Comparison of ENCODE assay signal across 23 mouse cellular contexts in genomic region chr9:12900726-12901125, GRCm38 (mm10).
DNase-seq lines count a peak whose midpoint lies in the region; ATAC-seq and TF ChIP-seq lines count a peak whose summit lies in the region.
"Had no signal": no experiment of that assay in that cellular context is flagged by ENCODE, and none has a peak within 500 bp of the region (broad histone marks: within the 10 kb centered on the region; RNA-seq: fewer than 3 reads in every experiment).

No protein-coding gene starts in this region.

- 0 out of 2 replicates have a peak, but pooled peaks have one; percentile 45 for ATAC-seq in forebrain, embryonic 13.5 days
- ATAC-seq in forebrain, embryonic 12.5 days (ENCODE audit: low FRiP score) = no peak
- no peak for ATAC-seq in midbrain, postnatal 0 days (ENCODE audit: low FRiP score)
- ATAC-seq in midbrain, embryonic 15.5 days (replicated peaks) = no peak
- ATAC-seq: CD4-positive, CD25-positive, alpha-beta regulatory T cell, adult 4 months; forebrain, embryonic 15.5 days; inflammation-experienced regulatory T-cells, adult 6 months; intestine, postnatal 0 days had no signal

- peak; percentile 9 for DNase-seq in midbrain, postnatal 0 days (ENCODE audit: low spot score)
- DNase-seq in ZHBTc4 (ENCODE audit: low read depth, low spot score) = peak; percentile 16
- no peak for DNase-seq in kidney, postnatal 14 days
- DNase-seq in testis, postnatal 10 days (ENCODE audit: low spot score) = no peak
- DNase-seq: adrenal gland, postnatal 10 days; B cell, adult 2 months; cerebellum, adult 2 months; cerebellum, postnatal 10 days; embryo, embryonic 11 days; gastrocnemius, postnatal 10 days; heart, adult 2 months had no signal

- no peaks in the 10 kb centered on the region for H3K36me3 ChIP-seq in forebrain, embryonic 13.5 days (ENCODE audit: poor library complexity, severe bottlenecking)
- H3K36me3 ChIP-seq in forebrain, embryonic 12.5 days (replicated peaks) = no peaks in the 10 kb centered on the region
- no peaks in the 10 kb centered on the region for H3K36me3 ChIP-seq in midbrain, postnatal 0 days (ENCODE audit: insufficient read depth, low read length)
- H3K36me3 ChIP-seq in midbrain, embryonic 15.5 days (replicated peaks) = no peaks in the 10 kb centered on the region
- H3K36me3 ChIP-seq: embryonic facial prominence, embryonic 15.5 days; forebrain, embryonic 15.5 days; heart, embryonic 12.5 days; hindbrain, embryonic 10.5 days; hindbrain, embryonic 15.5 days had no signal

- 41% methylated on average over 3 of the region's 3 CpGs for WGBS in forebrain, embryonic 13.5 days
- 52% methylated on average over 3 of the region's 3 CpGs for WGBS in forebrain, embryonic 12.5 days
- 59% methylated on average over 3 of the region's 3 CpGs for WGBS in midbrain, postnatal 0 days
- WGBS in midbrain, embryonic 15.5 days = 51% methylated on average over 3 of the region's 3 CpGs

- H3K4me3 ChIP-seq in forebrain, embryonic 13.5 days = no peak overlapping the region
- no peak overlapping the region for H3K4me3 ChIP-seq in forebrain, embryonic 12.5 days (replicated peaks)
- H3K4me3 ChIP-seq in midbrain, postnatal 0 days (ENCODE audit: low read depth, low read length) = no peak overlapping the region
- no peak overlapping the region for H3K4me3 ChIP-seq in midbrain, embryonic 15.5 days
- H3K4me3 ChIP-seq: embryonic facial prominence, embryonic 15.5 days; erythroblast, embryonic 14.5 days; forebrain, embryonic 15.5 days; heart, adult 2 months; heart, embryonic 12.5 days; hindbrain, embryonic 10.5 days; hindbrain, embryonic 15.5 days had no signal

- H3K4me2 ChIP-seq in forebrain, embryonic 13.5 days = no peak overlapping the region
- H3K4me2 ChIP-seq in forebrain, embryonic 12.5 days = no peak overlapping the region
- no peak overlapping the region for H3K4me2 ChIP-seq in midbrain, postnatal 0 days (ENCODE audit: low read depth, low read length, poor library complexity, severe bottlenecking)
- H3K4me2 ChIP-seq in midbrain, embryonic 15.5 days = no peak overlapping the region
- H3K4me2 ChIP-seq: embryonic facial prominence, embryonic 15.5 days; forebrain, embryonic 15.5 days; heart, embryonic 12.5 days; hindbrain, embryonic 15.5 days had no signal

- H3K27ac ChIP-seq in forebrain, embryonic 13.5 days = no peak overlapping the region
- H3K27ac ChIP-seq in forebrain, embryonic 12.5 days = no peak overlapping the region
- H3K27ac ChIP-seq in midbrain, postnatal 0 days (ENCODE audit: low read depth, low read length) = no peak overlapping the region
- no peak overlapping the region for H3K27ac ChIP-seq in midbrain, embryonic 15.5 days
- H3K27ac ChIP-seq: embryonic facial prominence, embryonic 15.5 days; forebrain, embryonic 15.5 days; heart, adult 2 months; hindbrain, embryonic 10.5 days; hindbrain, embryonic 15.5 days had no signal

- no peaks in the 10 kb centered on the region for H3K27me3 ChIP-seq in forebrain, embryonic 13.5 days
- no peaks in the 10 kb centered on the region for H3K27me3 ChIP-seq in forebrain, embryonic 12.5 days
- H3K27me3 ChIP-seq in midbrain, postnatal 0 days (ENCODE audit: insufficient read depth, low read length) = no peaks in the 10 kb centered on the region
- H3K27me3 ChIP-seq in midbrain, embryonic 15.5 days (replicated peaks) = no peaks in the 10 kb centered on the region
- H3K27me3 ChIP-seq: embryonic facial prominence, embryonic 15.5 days; forebrain, embryonic 15.5 days; heart, embryonic 12.5 days; hindbrain, embryonic 15.5 days had no signal

- no peak overlapping the region for H3K9ac ChIP-seq in forebrain, embryonic 13.5 days
- no peak overlapping the region for H3K9ac ChIP-seq in forebrain, embryonic 12.5 days
- no peak overlapping the region for H3K9ac ChIP-seq in midbrain, postnatal 0 days (replicated peaks; ENCODE audit: low read length, poor library complexity, severe bottlenecking)
- H3K9ac ChIP-seq in midbrain, embryonic 15.5 days = no peak overlapping the region
- H3K9ac ChIP-seq: embryonic facial prominence, embryonic 15.5 days; forebrain, embryonic 15.5 days; heart, embryonic 12.5 days; hindbrain, embryonic 15.5 days had no signal

- TF ChIP-seq CTCF in midbrain, postnatal 0 days (IDR thresholded peaks at IDR 0.05) = no peak

- peaks cover 2% of the 10 kb centered on the region; the same call in 1 of the 2 replicates for H3K4me1 ChIP-seq in forebrain, embryonic 13.5 days
- H3K4me1 ChIP-seq in forebrain, embryonic 12.5 days = no peaks in the 10 kb centered on the region
- H3K4me1 ChIP-seq in midbrain, postnatal 0 days (ENCODE audit: insufficient read depth, low read length) = no peaks in the 10 kb centered on the region
- no peaks in the 10 kb centered on the region for H3K4me1 ChIP-seq in midbrain, embryonic 15.5 days
- H3K4me1 ChIP-seq: embryonic facial prominence, embryonic 15.5 days; forebrain, embryonic 15.5 days; heart, embryonic 12.5 days; hindbrain, embryonic 10.5 days; hindbrain, embryonic 15.5 days had no signal

- no peaks in the 10 kb centered on the region for H3K9me3 ChIP-seq in forebrain, embryonic 13.5 days (replicated peaks)
- H3K9me3 ChIP-seq in forebrain, embryonic 12.5 days = no peaks in the 10 kb centered on the region
- H3K9me3 ChIP-seq in midbrain, postnatal 0 days (ENCODE audit: low read length) = no peaks in the 10 kb centered on the region
- H3K9me3 ChIP-seq in midbrain, embryonic 15.5 days = no peaks in the 10 kb centered on the region
- H3K9me3 ChIP-seq: embryonic facial prominence, embryonic 15.5 days; forebrain, embryonic 15.5 days; heart, embryonic 12.5 days; hindbrain, embryonic 10.5 days; hindbrain, embryonic 15.5 days had no signal

Comparison
In these comparisons a context has a peak if more than half of its experiments do, and no peak if none do; other contexts are left out.
1. DNase-seq: peak in midbrain, postnatal 0 days (single experiment) and ZHBTc4 (single experiment); none in kidney, postnatal 14 days (single experiment) and testis, postnatal 10 days (single experiment).